Mouse (Mus musculus): ENCODE measurements at regions not wholly inside any gene's neighbourhood (a gene's known extent, or its start where the extent isn't known, plus 50 kb on each side); places are given as distances from the start of the nearest gene placed in this dataset.

DNA sequence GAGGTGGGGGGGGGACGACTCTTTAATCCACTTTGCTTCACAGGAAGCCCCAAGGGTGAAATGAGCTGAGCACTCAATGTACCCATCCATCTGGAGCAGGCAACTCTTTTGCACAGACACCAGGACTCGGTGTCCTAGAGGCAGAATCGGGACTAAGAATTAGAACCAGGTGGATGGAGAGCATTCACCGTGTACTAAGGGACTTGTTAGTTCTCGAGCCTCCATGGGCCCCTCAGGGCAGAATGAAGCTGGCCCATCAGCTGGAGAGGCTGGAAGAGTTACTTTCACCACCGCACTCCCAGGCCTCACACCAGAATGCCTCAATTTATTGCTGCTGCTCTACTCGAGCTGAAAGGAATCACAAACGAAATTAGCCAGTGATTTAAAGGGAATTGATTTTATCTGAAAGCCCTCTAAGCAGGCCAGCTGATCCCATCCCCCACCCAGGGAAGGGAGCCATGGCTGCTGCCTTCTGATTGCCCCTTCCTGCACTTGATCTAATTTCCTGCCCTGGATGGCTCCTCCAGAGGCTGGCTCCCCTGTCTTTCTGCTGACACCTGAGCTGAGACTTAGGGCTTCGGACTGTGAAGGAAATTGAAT lies 66.2 kb upstream of the Otos start:
- H3K4me1 ChIP-seq (ENCODE audit: control insufficient read depth in 1 of 2, insufficient read depth in 2 of 2): peaks cover 0 to 5% of the 10 kb centered on the region in 2 experiments; a peak in 1 of 4 replicates
- H3K9ac ChIP-seq (ENCODE audit: insufficient read depth, low read depth): no peak overlapping the region
- H3K27me3 ChIP-seq (replicated peaks): peaks cover 96% of the 10 kb centered on the region
- DNase-seq (ENCODE audit: extremely low read depth): no peak
- H3K9me3 ChIP-seq (replicated peaks; ENCODE audit: low read length): no peaks in the 10 kb centered on the region
- no peak overlapping the region for H3K27ac ChIP-seq (ENCODE audit: insufficient read depth, low read depth)
- in situ Hi-C loops (cut with MboI; ENCODE audit: low pct_ligation_motif_present, low pct_unique_long_range_greater_than_20kb, low sequenced_read_pairs): no loop called here
- dilution Hi-C loops (cut with MboI; ENCODE audit: extremely low pct_ligation_motif_present, extremely low pct_unique_long_range_greater_than_20kb, low sequenced_read_pairs): no loop called here
- no peaks in the 10 kb centered on the region for H3K36me3 ChIP-seq (replicated peaks in 1 of 2; ENCODE audit: control insufficient read depth in 1 of 2, insufficient read depth in 1 of 2, low read length in 1 of 2)
- H3K4me2 ChIP-seq (ENCODE audit: insufficient read depth, low read depth, poor library complexity, severe bottlenecking): no peak overlapping the region
- H3K4me3 ChIP-seq (replicated peaks in 1 of 3; ENCODE audit: low read depth in 2 of 3, low read length in 2 of 3, poor library complexity in 1 of 3): no peak overlapping the region
- TF ChIP-seq MYC (IDR thresholded peaks at IDR 0.05; ENCODE audit: low read depth, low read length) (no peak), JUND (conservative IDR thresholded peaks at IDR 0.05; ENCODE audit: low read depth, low read length) (no peak), E2F4 (IDR thresholded peaks at IDR 0.05; ENCODE audit: insufficient replicate concordance, low read depth, low read length) (no peak), CHD1 (IDR thresholded peaks at IDR 0.05; ENCODE audit: low read depth, low read length) (no peak), EP300 (IDR thresholded peaks at IDR 0.05; ENCODE audit: low read length) (no peak), TCF12 (IDR thresholded peaks at IDR 0.05; ENCODE audit: low read depth, low read length) (no peak), TBP (conservative IDR thresholded peaks at IDR 0.05; ENCODE audit: low read depth, low read length) (no peak), ZMIZ1 (IDR thresholded peaks at IDR 0.05; ENCODE audit: low read depth, low read length) (no peak), ZC3H11A (IDR thresholded peaks at IDR 0.05; ENCODE audit: low read depth, low read length) (no peak), JUN (IDR thresholded peaks at IDR 0.05; ENCODE audit: insufficient read depth, low read depth, low read length) (no peak), SIN3A (IDR thresholded peaks at IDR 0.05; ENCODE audit: low read length) (no peak)
- H3K79me2 ChIP-seq (replicated peaks; ENCODE audit: control insufficient read depth, extremely low read depth, insufficient read depth, poor library complexity, severe bottlenecking): no peaks in the 10 kb centered on the region

GRCm38 (mm10) chr1:92712366-92712765 lies 63.7 kb upstream of the Otos start:
- Histone ChIP-seq H3K4me2 (ENCODE audit: insufficient read depth, low read depth, poor library complexity, severe bottlenecking) (no peak overlapping the region), H3K9ac (ENCODE audit: insufficient read depth, low read depth) (no peak overlapping the region), H3K9me3 (replicated peaks; ENCODE audit: low read length) (peaks cover 12% of the 10 kb centered on the region), H3K36me3 (replicated peaks in 1 of 2; ENCODE audit: control insufficient read depth in 1 of 2, insufficient read depth in 1 of 2, low read length in 1 of 2) (no peaks in the 10 kb centered on the region), H3K27ac (ENCODE audit: insufficient read depth, low read depth) (no peak overlapping the region), H3K4me3 (replicated peaks in 1 of 3; ENCODE audit: low read depth in 2 of 3, low read length in 2 of 3, poor library complexity in 1 of 3) (no peak overlapping the region), H3K4me1 (ENCODE audit: control insufficient read depth in 1 of 2, insufficient read depth in 2 of 2) (no peaks in the 10 kb centered on the region), H3K79me2 (replicated peaks; ENCODE audit: control insufficient read depth, extremely low read depth, insufficient read depth, poor library complexity, severe bottlenecking) (no peaks in the 10 kb centered on the region), H3K27me3 (replicated peaks) (peaks cover 94% of the 10 kb centered on the region)
- in situ Hi-C loops (cut with MboI; ENCODE audit: low pct_ligation_motif_present, low pct_unique_long_range_greater_than_20kb, low sequenced_read_pairs) (no loop called here), dilution Hi-C loops (cut with MboI; ENCODE audit: extremely low pct_ligation_motif_present, extremely low pct_unique_long_range_greater_than_20kb, low sequenced_read_pairs) (no loop called here)
- no peak for TF ChIP-seq ZC3H11A (IDR thresholded peaks at IDR 0.05; ENCODE audit: low read depth, low read length)
- TF ChIP-seq CHD1 (IDR thresholded peaks at IDR 0.05; ENCODE audit: low read depth, low read length): no peak
- no peak for TF ChIP-seq E2F4 (IDR thresholded peaks at IDR 0.05; ENCODE audit: insufficient replicate concordance, low read depth, low read length)
- TF ChIP-seq ZKSCAN1 (IDR thresholded peaks at IDR 0.05; ENCODE audit: borderline replicate concordance, low read depth, low read length): no peak
- TF ChIP-seq ETS1 (conservative IDR thresholded peaks at IDR 0.05; ENCODE audit: low read depth, low read length): no peak
- no peak for TF ChIP-seq USF2 (conservative IDR thresholded peaks at IDR 0.05; ENCODE audit: low read depth, low read length)
- no peak for DNase-seq (ENCODE audit: extremely low read depth)
